Mouse (Mus musculus) layer of hippocampus, adult 11-12 months (tissue): ENCODE data around the gene Olfr462.
"Not testable (repeated sequence)": the region's sequence is repeated elsewhere in the genome, so short reads cannot be mapped to it uniquely, and the experiment has no call there.

Experiments
- DNase-seq: peaks from one replicate; pipeline ENCODE4 v3.0.0; 2022; ENCODE audit warnings: low spot score

Olfr462 gene

DNA sequence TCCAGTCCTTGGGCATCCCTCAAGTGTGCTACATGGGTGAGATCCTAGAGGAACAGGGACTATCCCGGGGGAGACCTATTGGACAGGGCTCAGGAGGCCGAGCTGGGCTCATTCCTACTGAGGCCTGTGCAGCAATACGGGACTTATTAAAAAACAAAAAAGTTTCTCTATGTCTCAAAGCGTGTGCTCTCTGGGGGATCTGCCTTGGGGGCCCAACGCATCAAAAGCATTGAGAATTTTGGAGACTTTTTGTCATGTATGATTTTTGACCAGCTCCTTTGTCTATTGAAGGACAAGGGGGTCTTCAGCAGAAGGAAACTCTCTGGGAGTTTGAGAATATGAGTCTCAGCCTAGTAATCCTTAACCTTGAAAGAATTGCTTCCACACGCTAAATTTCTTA lies at the start of gene Olfr462:
TSS of gene Olfr462 (minus strand) at position 101 of the 400 bp plus-strand sequence.
- DNase-seq, result no peak

DNA sequence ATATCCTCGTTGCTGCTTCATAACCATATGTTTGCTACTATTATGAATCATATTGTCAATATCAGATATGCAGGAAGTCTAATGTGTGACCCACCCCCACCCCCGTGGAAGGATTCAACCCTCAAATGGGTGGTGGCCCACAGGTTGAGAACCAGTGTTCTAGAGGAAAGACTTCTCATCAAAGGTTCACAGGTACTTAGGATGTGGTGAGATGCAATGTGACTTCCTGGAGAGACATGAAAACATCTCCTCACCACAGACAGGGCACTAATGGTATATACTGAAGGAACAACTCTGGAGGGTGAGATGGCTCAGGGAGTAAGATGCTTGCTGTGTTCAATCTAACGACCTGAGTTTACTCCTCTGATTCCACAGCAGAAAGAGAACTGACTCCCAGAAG lies 43.4 kb upstream of the Olfr462 start:
- DNase-seq, result no peak

DNA sequence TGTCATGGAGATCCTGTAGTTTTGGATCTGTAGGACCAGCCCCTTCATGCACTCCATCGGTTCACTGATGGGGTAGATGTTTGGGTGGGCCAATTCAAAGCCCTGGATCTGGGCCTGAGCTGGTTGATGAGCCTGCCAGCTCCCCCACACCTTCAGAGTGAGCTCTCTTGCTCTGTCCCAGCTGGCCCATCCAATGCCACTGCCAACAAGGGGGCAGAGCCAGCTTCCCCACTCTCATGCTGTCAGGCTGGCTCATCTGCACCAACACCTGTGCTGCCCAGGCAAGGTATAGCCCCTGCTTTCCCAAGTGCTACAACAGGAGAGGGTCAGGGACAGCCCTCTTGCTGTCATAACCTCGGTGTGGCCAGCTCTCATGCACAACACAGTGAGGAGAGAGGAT lies 41.7 kb upstream of the Olfr462 start:
- no peak for DNase-seq

DNA sequence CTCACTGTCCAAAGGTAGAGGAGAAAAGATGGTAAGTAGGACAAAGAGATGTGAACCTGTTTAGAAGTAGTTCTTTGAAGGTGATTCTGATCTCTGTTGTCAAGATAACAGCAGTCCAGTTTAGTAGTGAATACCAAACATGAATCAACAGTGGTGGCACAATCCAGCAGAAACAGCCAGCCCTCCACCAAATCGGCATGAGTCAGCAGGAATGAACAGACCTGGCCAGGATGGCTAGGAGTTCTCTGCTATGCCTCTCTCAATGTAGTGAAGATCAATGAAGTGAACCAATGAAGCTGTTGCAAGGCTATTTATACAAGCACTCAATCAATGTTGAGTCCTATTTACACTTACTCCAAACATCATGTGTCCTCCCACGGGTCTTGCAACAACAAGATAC lies 38.3 kb upstream of the Olfr462 start:
- DNase-seq, result no peak

DNA sequence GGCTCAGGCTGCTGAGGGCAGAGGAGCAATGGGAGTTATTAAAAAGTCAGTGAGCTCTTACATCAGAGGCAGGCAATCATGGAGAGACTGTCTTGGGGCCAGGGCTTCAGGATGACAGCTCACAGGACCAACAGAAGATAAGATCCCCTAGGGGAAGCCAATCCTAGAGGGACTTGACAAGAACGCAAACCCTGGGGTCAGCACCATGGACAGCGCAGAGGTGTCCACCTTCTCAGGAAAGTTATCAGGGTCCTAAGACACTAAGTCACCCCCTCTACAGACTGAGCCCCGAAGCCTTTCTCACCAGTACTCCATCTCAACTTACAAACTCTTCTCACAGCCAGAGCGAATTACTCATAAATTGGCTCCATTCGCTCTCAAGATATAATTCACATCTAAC lies 28.9 kb upstream of the Olfr462 start, which contains the start of gene Olfr464:
TSS of gene Olfr464 (minus strand) at position 2 of the 400 bp plus-strand sequence.
- DNase-seq, result no peak

DNA sequence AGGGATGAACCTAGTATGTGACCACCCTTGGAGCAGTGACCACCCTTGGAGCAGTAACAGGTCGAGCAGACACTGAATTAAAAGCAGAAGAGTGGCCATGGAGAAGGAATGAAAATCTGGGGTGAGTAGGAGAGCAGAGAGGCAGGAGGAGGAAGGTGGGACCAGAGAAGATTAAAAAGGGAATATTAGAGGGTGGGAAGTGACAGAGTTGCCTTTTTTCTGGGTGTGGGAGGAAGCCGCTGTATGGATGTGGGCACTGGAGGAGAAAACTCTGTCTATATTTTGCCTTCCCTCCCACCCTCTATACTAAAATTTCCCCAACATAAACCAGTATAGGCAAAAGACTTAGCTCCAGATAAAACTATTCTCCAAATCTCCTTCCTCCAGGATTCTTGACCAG lies 28.2 kb upstream of the Olfr462 start:
- no peak for DNase-seq

DNA sequence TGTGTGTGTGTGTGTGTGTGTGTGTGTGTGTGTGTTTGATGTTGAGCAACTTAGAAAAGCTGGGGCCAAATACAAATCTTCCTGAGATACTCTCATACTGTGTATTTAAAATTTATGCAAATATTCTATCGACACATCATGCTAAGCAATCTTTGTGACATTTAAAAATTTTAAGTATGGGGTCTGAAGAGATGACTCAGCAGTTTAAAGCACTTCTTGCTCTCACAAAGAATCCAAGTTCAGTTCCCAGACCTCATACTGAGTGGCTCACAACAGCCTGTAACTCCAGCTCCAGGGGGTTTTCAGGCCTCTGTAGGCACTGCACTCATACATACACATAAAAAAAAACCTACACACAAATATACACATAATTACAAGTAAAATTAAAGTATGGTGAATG lies 23.9 kb upstream of the Olfr462 start:
- no peak for DNase-seq

DNA sequence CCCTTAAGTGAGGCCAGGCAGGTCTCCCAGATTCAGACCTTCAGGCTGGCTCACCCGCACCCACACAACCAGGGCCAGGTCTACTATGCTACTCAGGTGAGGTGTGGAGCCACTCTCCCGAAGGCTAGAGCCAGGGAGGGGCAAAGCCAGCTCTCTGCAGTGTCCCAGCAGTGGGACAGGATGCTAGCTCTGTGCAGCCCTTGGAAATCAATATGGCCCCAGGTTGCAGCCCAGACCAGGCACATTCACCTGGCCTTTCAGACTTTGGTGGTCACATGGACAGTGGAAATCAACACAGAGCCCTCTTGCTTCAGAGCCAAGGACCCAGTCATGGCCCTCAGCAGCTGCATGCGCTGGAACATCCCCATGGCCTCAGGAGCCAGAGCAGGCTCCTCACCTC lies 12.3 kb upstream of the Olfr462 start:
- no peak for DNase-seq

DNA sequence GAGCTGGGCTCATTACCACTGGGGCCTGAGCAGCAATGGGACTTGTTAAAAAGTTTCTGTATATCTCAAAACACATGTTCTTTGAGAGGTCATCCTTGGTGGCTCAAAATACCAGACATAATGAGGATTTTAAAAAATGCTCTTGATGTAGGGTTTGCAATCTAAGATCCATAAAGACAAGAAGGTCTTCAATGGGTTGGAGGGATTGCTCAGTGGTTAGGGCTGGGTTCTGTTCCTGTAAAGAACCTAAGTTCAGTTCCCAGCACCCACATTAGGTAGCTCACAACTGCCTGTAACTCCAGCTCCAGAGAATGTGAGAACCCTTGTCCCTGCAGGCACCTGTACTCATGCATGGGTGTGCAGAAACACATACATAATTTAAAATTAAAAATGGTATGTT lies 5.2 kb upstream of the Olfr462 start, which contains the start of gene Olfr463:
TSS of gene Olfr463 (minus strand) at position 101 of the 400 bp plus-strand sequence.
- DNase-seq, result no peak

DNA sequence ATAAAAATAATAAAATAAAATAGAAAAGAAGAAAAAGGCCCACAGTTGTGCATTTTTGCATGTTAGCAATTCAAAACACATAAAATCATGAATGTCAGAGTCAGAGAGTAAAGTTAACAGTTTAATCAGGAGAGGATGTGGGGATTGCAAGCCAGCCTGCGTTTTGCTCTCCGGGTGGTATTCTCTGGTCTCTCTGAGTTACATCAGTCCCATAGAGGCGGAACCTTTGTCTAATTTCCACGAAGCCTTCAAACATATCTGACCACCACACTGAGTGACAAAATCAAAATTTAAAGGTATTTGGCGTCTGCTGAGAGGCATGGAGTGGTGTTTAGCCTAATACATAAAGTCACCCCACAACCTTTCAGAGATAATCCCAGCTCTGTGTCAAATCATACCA lies 7.2 kb downstream of the Olfr462 start:
- DNase-seq, result no peak

DNA sequence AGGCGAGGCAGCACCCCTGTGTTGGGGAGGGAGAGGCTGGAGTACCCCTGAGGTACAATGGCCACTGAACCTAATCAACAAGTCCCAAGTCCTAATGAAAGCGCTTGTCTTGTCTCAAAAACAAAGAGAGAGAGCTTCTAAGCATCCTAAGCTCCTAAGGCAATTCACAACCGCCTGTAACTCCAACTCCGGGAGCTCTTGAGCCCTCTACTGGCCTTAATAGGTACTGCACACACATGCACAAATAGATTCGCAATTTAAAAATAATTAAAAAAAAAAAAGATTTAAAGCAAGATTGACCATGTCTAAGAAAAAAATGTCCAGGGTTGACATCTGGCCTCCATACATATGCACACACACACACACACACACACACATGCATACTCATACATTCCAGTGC lies 8.6 kb downstream of the Olfr462 start:
- no peak for DNase-seq

DNA sequence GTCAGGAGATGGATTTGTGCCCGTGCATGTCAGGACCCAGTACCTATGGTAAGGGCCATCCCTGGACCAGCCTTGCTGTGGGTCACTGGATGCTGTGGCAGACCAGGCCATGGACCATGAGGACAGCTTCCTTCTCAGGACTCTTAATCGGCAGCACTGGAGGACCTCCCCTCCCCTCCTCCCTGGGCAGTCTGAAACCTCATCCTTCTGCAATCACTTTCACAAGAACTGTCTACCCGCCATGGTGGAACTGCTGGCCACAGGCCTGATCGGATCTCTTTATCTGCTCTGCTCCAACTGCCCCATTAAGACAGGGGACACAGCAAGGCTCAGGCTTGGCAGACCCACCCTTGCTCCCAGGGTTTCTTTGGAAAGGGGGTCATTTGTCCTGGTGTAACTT lies 10.4 kb downstream of the Olfr462 start:
- DNase-seq, result no peak

DNA sequence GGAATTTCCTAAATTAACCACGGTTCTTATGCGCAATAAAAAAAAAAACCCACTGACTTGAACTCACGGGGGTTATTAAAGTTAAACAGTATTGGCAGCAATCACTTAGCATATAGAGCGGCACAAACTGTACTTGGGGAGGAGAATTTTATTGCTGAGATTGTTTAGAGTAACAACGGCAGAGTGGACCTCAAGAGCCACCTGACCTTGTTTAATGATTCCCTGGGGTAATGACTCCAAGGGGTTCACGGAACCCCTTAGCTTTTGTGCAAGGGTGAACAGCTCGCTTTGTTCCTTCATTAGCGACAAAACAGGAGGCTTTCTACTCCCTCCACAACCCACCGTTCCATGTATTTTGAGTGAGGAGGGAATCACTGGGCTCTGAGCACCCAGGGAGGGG lies 12.2 kb downstream of the Olfr462 start:
- no peak for DNase-seq

DNA sequence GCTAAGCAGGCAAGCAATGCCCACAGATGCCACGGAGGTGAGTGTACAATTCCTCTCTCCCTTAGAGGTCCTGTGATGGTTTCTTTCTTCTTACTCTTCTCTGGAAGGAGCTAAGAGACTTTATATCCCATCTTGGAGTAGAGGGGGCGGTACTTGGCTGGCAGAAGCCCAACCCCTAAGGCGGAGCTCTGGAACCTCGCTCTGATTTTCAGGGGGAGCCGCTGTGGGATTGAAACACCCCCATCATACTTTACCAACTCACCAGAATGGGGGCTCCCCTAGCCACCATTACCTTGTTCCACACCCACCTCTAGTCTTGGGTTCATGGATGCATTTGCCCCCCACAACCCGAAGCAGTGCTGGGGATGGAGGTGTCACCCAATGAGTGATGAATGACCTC lies 16.6 kb downstream of the Olfr462 start, which contains the start of gene Epx:
TSS of gene Epx (minus strand) at position 101 of the 400 bp plus-strand sequence.
- no peak for DNase-seq

DNA sequence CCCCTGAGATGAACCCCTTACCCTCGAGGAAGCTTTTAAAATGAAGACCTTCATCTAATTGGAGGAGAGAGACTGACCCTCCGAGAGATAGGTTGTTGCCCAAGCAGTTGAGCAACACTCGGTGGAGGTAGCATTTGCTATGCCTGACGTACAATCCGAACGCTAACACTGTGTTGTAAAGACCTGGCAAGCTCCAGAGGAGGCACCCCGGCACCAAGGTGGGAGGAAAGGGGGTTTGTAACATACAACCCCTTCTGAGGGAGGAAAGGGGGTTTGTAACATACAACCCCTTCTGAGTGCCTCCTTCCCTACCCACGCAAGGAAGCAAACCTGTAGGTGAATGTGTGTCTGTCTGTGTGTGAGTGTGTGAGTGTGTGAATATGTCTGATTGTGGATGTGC lies 20.3 kb downstream of the Olfr462 start:
- DNase-seq, result no peak

DNA sequence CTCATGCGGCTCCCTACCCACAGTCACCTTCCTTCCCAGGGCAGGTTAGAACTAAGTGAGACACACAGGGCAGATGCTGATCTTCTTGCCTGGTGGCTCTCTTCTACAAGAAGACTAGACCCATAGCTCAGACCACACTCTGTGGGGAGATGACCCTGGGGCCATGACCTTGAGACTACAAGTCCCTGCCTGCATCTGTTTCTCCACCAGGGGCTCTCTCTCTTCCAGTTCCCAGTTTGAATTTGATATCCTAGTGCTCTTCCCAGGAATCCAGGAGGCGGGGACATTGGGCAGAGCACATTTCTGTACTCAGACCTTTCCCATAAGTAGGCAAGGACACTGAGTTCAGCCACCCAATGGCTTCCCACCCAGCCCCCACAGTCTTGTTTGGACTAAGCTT lies 22.0 kb downstream of the Olfr462 start:
- no peak for DNase-seq

DNA sequence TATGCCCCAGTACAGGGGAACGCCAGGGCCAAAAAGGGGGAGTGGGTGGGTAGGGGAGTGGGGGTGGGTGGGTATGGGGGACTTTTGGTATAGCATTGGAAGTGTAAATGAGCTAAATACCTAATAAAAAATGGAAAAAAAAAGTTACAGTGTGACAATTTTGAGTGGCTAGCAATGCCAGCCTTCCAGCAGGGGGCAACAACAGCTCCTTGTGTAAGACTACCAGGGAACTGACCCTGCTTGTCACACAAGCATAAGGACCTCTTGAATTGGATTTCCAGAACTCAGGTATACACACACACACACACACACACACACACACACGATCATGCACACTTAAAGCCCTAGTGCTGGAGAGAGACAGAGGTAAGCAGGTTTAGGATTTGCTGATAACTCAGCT lies 25.2 kb downstream of the Olfr462 start:
- not testable (repeated sequence) for DNase-seq

DNA sequence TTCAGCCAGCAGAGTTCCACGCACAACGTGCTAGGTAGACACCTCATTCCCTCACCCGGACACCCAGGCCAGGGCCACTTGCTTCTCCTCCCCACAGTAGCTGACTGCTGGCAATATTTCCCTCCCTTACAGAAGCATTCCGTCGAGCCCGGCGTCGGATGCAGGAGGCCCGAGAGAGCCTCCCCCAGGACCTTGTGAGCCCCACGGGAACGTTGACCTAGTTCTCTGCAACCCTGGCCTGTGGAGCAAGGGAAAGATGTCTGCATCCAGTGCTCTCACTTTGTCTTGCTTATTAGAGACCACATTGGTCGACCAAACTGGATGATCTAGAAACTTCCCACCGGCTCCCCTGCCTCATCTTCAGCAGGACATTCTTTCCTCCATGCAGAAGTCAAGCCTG lies 29.3 kb downstream of the Olfr462 start:
- DNase-seq, result no peak

DNA sequence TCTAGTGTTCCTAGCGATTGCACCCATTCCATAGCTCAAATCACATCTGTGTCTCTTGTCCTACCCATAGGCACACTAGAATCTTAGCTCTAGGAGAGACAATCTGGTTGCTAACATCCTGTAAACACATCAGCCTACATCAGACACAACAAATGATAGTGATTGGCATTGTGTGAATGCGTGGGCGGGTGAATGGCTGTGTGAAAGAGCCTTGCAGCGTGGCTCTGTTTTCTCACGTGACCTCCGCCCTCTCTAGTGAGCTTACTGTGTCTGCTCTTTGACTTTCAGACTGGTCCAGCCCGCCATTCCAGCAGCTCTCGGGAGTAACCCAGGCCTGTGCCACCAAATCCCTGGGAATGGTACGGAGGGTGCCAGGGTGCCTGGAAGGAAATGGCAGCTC lies 31.6 kb downstream of the Olfr462 start:
- DNase-seq, result no peak

DNA sequence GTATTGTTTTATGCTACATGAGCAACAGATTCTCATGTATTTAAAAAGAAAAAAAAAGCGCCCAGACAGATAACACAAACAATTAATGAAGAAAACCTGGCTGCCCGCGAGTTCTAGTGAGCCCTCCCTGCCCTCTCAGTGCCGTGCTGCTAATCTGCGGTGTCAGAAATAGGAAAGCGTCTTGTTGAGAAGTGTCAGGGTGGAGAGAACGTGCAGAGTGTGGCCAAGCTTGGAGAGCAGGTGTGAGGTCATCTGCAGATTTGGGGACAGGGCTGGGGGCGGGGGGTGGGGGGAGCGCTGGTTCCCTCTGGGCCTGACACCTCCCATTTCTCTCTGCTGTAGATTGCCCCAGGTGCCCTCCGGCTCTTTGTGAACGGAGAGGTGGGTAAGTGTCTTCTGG lies 32.8 kb downstream of the Olfr462 start:
- no peak for DNase-seq

DNA sequence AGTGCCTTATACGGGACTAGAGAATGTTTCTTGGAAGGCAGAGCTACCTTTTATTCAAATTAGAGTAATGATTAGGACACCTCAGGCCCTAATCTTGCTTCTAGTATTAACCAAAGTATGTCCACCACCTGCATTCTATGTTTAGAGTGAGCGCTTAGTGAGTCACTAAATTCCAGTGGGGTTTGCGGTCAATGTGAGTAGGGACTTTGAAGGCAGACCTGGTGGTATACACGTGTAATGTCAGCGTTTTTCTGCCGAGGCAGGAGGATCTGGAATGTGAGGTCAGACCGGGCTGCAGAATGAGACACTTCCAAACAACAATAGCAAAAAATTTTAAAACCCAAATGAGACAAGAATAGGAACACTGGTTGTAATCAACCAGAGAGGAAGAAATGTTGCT lies 37.5 kb downstream of the Olfr462 start:
- no peak for DNase-seq

DNA sequence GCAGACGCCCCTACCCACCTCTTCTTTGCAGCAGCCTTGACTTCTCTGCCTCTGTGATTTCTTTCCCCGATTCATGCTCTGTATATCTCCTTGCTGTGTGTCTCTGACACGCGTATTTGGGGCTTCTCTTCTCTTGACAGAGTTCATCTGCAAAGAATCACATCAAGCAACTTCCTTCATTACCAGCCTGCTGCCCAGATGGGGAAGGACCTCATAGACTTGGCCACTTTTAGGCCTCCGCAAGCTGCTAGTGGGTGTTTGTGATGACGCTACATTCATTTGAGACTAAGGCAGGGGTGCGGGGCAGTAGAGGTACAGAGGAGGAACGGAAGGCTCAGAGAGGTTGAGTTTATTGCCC lies 38.5 kb downstream of the Olfr462 start:
- DNase-seq, result peak; percentile 28

DNA sequence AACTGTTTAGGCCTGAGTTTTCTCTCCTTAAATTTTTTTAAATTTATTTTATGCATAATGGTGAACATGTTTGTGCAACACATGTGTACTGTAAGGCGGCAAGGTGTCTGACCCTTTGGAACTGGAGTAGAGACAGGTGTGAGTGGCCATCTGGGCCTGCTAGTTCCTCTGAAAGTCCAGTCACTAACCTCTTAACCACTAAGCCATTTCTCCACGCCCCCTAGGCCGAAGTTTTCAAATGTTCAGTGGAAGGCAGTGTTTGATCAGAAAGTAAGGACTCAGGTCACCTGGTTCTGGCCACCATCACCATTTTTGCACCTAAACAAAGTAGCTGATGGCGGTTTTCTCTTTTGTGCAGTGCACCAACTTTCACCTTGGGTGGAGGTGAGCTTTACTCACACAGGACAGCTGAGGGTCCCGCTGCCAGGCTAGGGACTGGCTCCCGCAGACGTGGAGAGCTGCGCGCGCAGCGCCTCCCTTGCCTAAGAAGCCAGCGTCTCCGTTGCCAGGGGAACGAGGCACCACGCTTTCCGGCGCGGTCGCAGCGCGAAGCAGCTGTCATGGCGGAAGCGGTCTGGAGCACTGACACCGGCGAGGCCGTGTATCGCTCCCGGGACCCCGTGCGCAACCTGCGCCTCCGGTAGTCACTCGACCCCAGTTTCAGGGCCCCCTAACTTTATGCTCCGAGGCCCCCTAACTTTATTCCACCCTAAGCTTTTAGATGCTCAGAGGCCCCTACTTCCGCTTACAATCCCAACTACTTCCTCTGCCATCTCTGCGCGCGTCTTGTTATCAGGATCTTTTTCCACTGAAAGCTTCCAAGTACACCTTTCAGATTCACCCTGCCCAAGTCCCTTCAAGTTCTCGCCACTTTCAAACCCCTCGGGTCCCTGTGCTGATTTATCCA lies 39.1 kb downstream of the Olfr462 start, which contains the start of gene Mks1:
TSS of gene Mks1 (plus strand) at position 526 of the 907 bp plus-strand sequence.
- DNase-seq, result peak; percentile 90

DNA sequence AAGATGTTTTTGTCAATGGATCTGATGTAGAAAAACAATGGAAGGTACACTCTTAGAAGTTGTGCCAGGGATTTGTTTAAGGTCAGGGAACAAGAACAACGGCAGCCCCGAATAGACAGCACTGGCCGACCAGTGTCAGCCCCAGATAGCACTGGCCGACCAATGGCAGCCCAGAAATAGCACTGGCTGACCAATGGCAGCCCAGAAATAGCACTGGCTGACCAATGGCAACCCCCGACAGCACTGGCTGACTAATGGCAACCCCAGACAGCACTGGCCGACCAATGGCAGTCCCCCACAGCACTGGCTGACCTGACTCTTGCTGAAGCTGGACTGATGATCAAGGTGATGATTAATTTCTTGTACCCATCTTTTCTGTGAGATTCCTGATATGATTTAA lies 44.2 kb downstream of the Olfr462 start:
- no peak for DNase-seq
